Mouse (Mus musculus) liver, embryonic 12.5 days (tissue): ENCODE measurements around the gene Cmya5. TPM values are rescaled to one million over a fixed set of nuclear protein-coding genes. Genes with fewer than 3 reads are reported as not detected.
A peak's percentile ranks its signal among the peaks of the same experiment; 100 is the strongest.

Experiments used
- ATAC-seq: fragments of 200-750 bp; cut with Nextera tagmentation; 2 replicates; pipeline ENCODE4 v1.8.0; 2017; ENCODE audit warnings: moderate number of reproducible peaks, mild to moderate bottlenecking, moderate library complexity
- H3K27ac ChIP-seq: fragments of 300-500 bp; sonication (generic); 2 replicates; pipeline ENCODE4 v1.5.1; 2016; ENCODE audit warnings: mild to moderate bottlenecking
- H3K27me3 ChIP-seq: fragments of 300-500 bp; sonication (generic); replicated peaks from 2 replicates; pipeline ENCODE4 v1.6.1; 2016; ENCODE audit warnings: mild to moderate bottlenecking, moderate library complexity
- H3K36me3 ChIP-seq: fragments of 300-500 bp; sonication (generic); 2 replicates; pipeline ENCODE4 v1.6.1; 2016; ENCODE audit warnings: mild to moderate bottlenecking, moderate library complexity
- H3K4me1 ChIP-seq: fragments of 300-500 bp; sonication (generic); 2 replicates; pipeline ENCODE4 v1.6.1; 2016
- H3K4me2 ChIP-seq: fragments of 300-500 bp; sonication (generic); 2 replicates; pipeline ENCODE4 v1.6.1; 2016; ENCODE audit warnings: mild to moderate bottlenecking, moderate library complexity
- H3K4me3 ChIP-seq: fragments of 300-500 bp; sonication (generic); 2 replicates; pipeline ENCODE4 v1.5.1; 2016; ENCODE audit warnings: mild to moderate bottlenecking, moderate library complexity
- H3K9ac ChIP-seq: fragments of 300-500 bp; sonication (generic); 2 replicates; pipeline ENCODE4 v1.6.1; 2016; ENCODE audit warnings: mild to moderate bottlenecking, moderate library complexity
- H3K9me3 ChIP-seq: fragments of 300-500 bp; sonication (generic); replicated peaks from 2 replicates; pipeline ENCODE4 v1.6.1; 2016; ENCODE audit warnings: mild to moderate bottlenecking, moderate library complexity
- WGBS: fragments of 180-500 bp; shearing (Covaris S2); methylation state at CpG from one replicate; pipeline ENCODE4 v1.1.7; 2016; ENCODE audit not compliant: insufficient replicate concordance; 5-methylcytosine and 5-hydroxymethylcytosine counted together
- polyA plus RNA-seq: library from polyadenylated mRNA; unstranded; fragments of >200 nt; fragmentation: Nextera tagmentation; extraction: Ambion mirVana; gene quantifications from 2 replicates; pipeline ENCODE4 v1.2.1, GENCODE M21; 2016

The Cmya5 gene
- polyA plus RNA-seq, 1 experiment from 2014 or later: not detected

GRCm38 (mm10) chr13:93153280-93153679, 8.8 kb upstream of the Cmya5 start:
- no peak for ATAC-seq
- H3K4me1 ChIP-seq: no peaks in the 10 kb centered on the region
- no peak overlapping the region for H3K27ac ChIP-seq
- H3K9ac ChIP-seq: no peak overlapping the region
- H3K9me3 ChIP-seq: no peaks in the 10 kb centered on the region
- no peak overlapping the region for H3K4me3 ChIP-seq
- peaks cover 75% of the 10 kb centered on the region for H3K36me3 ChIP-seq
- H3K27me3 ChIP-seq: no peaks in the 10 kb centered on the region
- H3K4me2 ChIP-seq: no peak overlapping the region
- WGBS: 68% methylated on average over 1 of the region's 1 CpGs

GRCm38 (mm10) chr13:93143819-93144283, 673 bp downstream of the Cmya5 start:
- Histone ChIP-seq H3K4me3 (peak overlapping the region; percentile 44), H3K9me3 (no peaks in the 10 kb centered on the region), H3K27me3 (no peaks in the 10 kb centered on the region), H3K27ac (no peak overlapping the region), H3K9ac (no peak overlapping the region), H3K36me3 (peaks cover 21% of the 10 kb centered on the region), H3K4me1 (peaks cover 11% of the 10 kb centered on the region), H3K4me2 (peak overlapping the region; percentile 75)
- ATAC-seq: no peak
- 57% methylated on average over 11 of the region's 11 CpGs for WGBS

- Histone ChIP-seq H3K9ac (no peak overlapping the region), H3K27ac (no peak overlapping the region), H3K4me1 (peaks cover 11% of the 10 kb centered on the region), H3K9me3 (no peaks in the 10 kb centered on the region), H3K4me3 (no peak overlapping the region), H3K4me2 (no peak overlapping the region), H3K36me3 (peaks cover 8% of the 10 kb centered on the region), H3K27me3 (no peaks in the 10 kb centered on the region)
- no peak for ATAC-seq
- WGBS: 84% methylated on average over 6 of the region's 6 CpGs
Measured at GRCm38 (mm10) chr13:93141184-93141583, 3.3 kb downstream of the Cmya5 start.

GRCm38 (mm10) chr13:93138059-93138458, 6.5 kb downstream of the Cmya5 start:
- ATAC-seq: no peak

GRCm38 (mm10) chr13:93137098-93137497, 7.4 kb downstream of the Cmya5 start:
- no peak overlapping the region for H3K9ac ChIP-seq
- H3K27ac ChIP-seq: no peak overlapping the region
- H3K4me2 ChIP-seq: no peak overlapping the region
- no peaks in the 10 kb centered on the region for H3K9me3 ChIP-seq
- H3K36me3 ChIP-seq: no peaks in the 10 kb centered on the region
- no peak for ATAC-seq
- H3K4me3 ChIP-seq: no peak overlapping the region
- 80% methylated on average over 7 of the region's 7 CpGs for WGBS
- no peaks in the 10 kb centered on the region for H3K27me3 ChIP-seq
- no peaks in the 10 kb centered on the region for H3K4me1 ChIP-seq

More at GRCm38 (mm10) chr13:93138059-93138458, 6.5 kb downstream of the Cmya5 start:
- no peaks in the 10 kb centered on the region for H3K4me1 ChIP-seq
- peaks cover 1% of the 10 kb centered on the region; the same call in 1 of the 2 replicates for H3K36me3 ChIP-seq
- no peak overlapping the region for H3K4me3 ChIP-seq
- H3K27ac ChIP-seq: no peak overlapping the region
- no peaks in the 10 kb centered on the region for H3K27me3 ChIP-seq
- no peak overlapping the region for H3K4me2 ChIP-seq
- no peaks in the 10 kb centered on the region for H3K9me3 ChIP-seq
- 39% methylated on average over 1 of the region's 1 CpGs for WGBS
- H3K9ac ChIP-seq: no peak overlapping the region

GRCm38 (mm10) chr13:93136251-93136650, 8.3 kb downstream of the Cmya5 start:
- ATAC-seq: no peak
- 56% methylated on average over 1 of the region's 1 CpGs for WGBS
- no peaks in the 10 kb centered on the region for H3K36me3 ChIP-seq
- no peak overlapping the region for H3K4me2 ChIP-seq
- no peak overlapping the region for H3K4me3 ChIP-seq
- no peak overlapping the region for H3K9ac ChIP-seq
- H3K4me1 ChIP-seq: no peaks in the 10 kb centered on the region
- H3K27ac ChIP-seq: no peak overlapping the region
- H3K27me3 ChIP-seq: no peaks in the 10 kb centered on the region
- no peaks in the 10 kb centered on the region for H3K9me3 ChIP-seq

- no peak for ATAC-seq
- no peak overlapping the region for H3K27ac ChIP-seq
- WGBS: 62% methylated on average over 2 of the region's 2 CpGs
Measured at GRCm38 (mm10) chr13:93135501-93135900, 9.0 kb downstream of the Cmya5 start.

GRCm38 (mm10) chr13:93130674-93131073, 13.8 kb downstream of the Cmya5 start:
- Histone ChIP-seq H3K9ac (no peak overlapping the region), H3K4me1 (no peaks in the 10 kb centered on the region), H3K4me2 (no peak overlapping the region), H3K9me3 (no peaks in the 10 kb centered on the region), H3K4me3 (no peak overlapping the region), H3K36me3 (no peaks in the 10 kb centered on the region), H3K27ac (no peak overlapping the region), H3K27me3 (no peaks in the 10 kb centered on the region)
- ATAC-seq: no peak
- WGBS: 66% methylated on average over 3 of the region's 3 CpGs

More at GRCm38 (mm10) chr13:93135501-93135900, 9.0 kb downstream of the Cmya5 start:
- Histone ChIP-seq H3K9me3 (no peaks in the 10 kb centered on the region), H3K36me3 (no peaks in the 10 kb centered on the region), H3K4me1 (no peaks in the 10 kb centered on the region), H3K9ac (no peak overlapping the region), H3K4me2 (no peak overlapping the region), H3K4me3 (no peak overlapping the region), H3K27me3 (no peaks in the 10 kb centered on the region)

- Histone ChIP-seq H3K36me3 (no peaks in the 10 kb centered on the region), H3K4me2 (no peak overlapping the region), H3K9ac (no peak overlapping the region), H3K27ac (no peak overlapping the region), H3K4me3 (no peak overlapping the region), H3K4me1 (no peaks in the 10 kb centered on the region), H3K9me3 (no peaks in the 10 kb centered on the region), H3K27me3 (no peaks in the 10 kb centered on the region)
- ATAC-seq: no peak
- 76% methylated on average over 5 of the region's 5 CpGs for whole genome bisulfite sequencing
Measured at GRCm38 (mm10) chr13:93128961-93129360, 15.6 kb downstream of the Cmya5 start.

- H3K4me2 ChIP-seq: no peak overlapping the region
- H3K9me3 ChIP-seq: no peaks in the 10 kb centered on the region
- WGBS: 68% methylated on average over 8 of the region's 8 CpGs
- no peak overlapping the region for H3K4me3 ChIP-seq
- no peak overlapping the region for H3K9ac ChIP-seq
- H3K4me1 ChIP-seq: no peaks in the 10 kb centered on the region
- ATAC-seq: no peak
- no peaks in the 10 kb centered on the region for H3K36me3 ChIP-seq
- H3K27ac ChIP-seq: no peak overlapping the region
- H3K27me3 ChIP-seq: no peaks in the 10 kb centered on the region
Measured at GRCm38 (mm10) chr13:93128111-93128860, 16.2 kb downstream of the Cmya5 start.

GRCm38 (mm10) chr13:93122321-93122720, 22.2 kb downstream of the Cmya5 start:
- no peak for ATAC-seq
- Histone ChIP-seq H3K4me2 (no peak overlapping the region), H3K27me3 (no peaks in the 10 kb centered on the region), H3K9ac (no peak overlapping the region), H3K4me1 (no peaks in the 10 kb centered on the region), H3K27ac (no peak overlapping the region), H3K4me3 (no peak overlapping the region), H3K9me3 (no peaks in the 10 kb centered on the region), H3K36me3 (no peaks in the 10 kb centered on the region)
- 71% methylated on average over 9 of the region's 9 CpGs for WGBS

- no peak overlapping the region for H3K9ac ChIP-seq
- 76% methylated on average over 7 of the region's 7 CpGs for WGBS
- no peak overlapping the region for H3K4me2 ChIP-seq
- no peak overlapping the region for H3K27ac ChIP-seq
- H3K27me3 ChIP-seq: no peaks in the 10 kb centered on the region
- no peaks in the 10 kb centered on the region for H3K36me3 ChIP-seq
- H3K4me1 ChIP-seq: no peaks in the 10 kb centered on the region
- no peak overlapping the region for H3K4me3 ChIP-seq
- no peaks in the 10 kb centered on the region for H3K9me3 ChIP-seq
- ATAC-seq: no peak
Measured at GRCm38 (mm10) chr13:93117241-93117640, 27.3 kb downstream of the Cmya5 start.
